Mouse (Mus musculus) left cerebral cortex, postnatal 14 days (tissue): ENCODE results near the gene Plod3. TPM values are rescaled to one million over a fixed set of nuclear protein-coding genes. Genes with fewer than 3 reads are reported as not detected.

ENCODE experiments used
- DNase-seq, 2 experiments: peaks; one replicate each; pipeline ENCODE4 v3.0.0; 2021 to 2022; ENCODE audit warnings: low spot score in 2 of 2, mixed read lengths in 1 of 2
- intact Hi-C: fragments of 180-260 bp; cut with DNase I; formaldehyde crosslinking; loops from one replicate; pipeline ENCODE4 v1.15.1; 2025
- total RNA-seq, 2 experiments: library from RNA; stranded (reverse); gene quantifications; 2 replicates each; pipeline ENCODE4 v1.2.3; 2021

The Plod3 gene
- total RNA-seq, 2 experiments from 2014 or later: 32.2 to 36.5 TPM

GRCm38 (mm10) chr5:137000612-137001011, 13.8 kb downstream of the Plod3 start:
- DNase-seq: no peak
- intact Hi-C loops: no loop called here

GRCm38 (mm10) chr5:137007276-137007675, 20.5 kb downstream of the Plod3 start:
- no peak for DNase-seq
- intact Hi-C loops: no loop called here

GRCm38 (mm10) chr5:137009988-137010387, 23.2 kb downstream of the Plod3 start:
- DNase-seq: peak in 1 of 2 experiments; percentile 67
- intact Hi-C loops: no loop called here

GRCm38 (mm10) chr5:137012401-137012950, 25.7 kb downstream of the Plod3 start:
- intact Hi-C loops: no loop called here
- DNase-seq: no peak

GRCm38 (mm10) chr5:137015913-137016312, 29.1 kb downstream of the Plod3 start:
- intact Hi-C loops: no loop called here
- no peak for DNase-seq

- intact Hi-C loops: loop anchor here (1.0 kb wide), 1 partner anchor 84 kb away; no protein-coding TSS in a partner anchor
- DNase-seq: no peak
Observed at GRCm38 (mm10) chr5:137024318-137024717, 37.5 kb downstream of the Plod3 start.

- intact Hi-C loops: no loop called here
- peak; percentile 77 to 84 for DNase-seq
Observed at GRCm38 (mm10) chr5:137025132-137025531, 38.3 kb downstream of the Plod3 start.

GRCm38 (mm10) chr5:137026092-137026491, 39.3 kb downstream of the Plod3 start, which contains the start of gene Vgf:
Gene Vgf, plus strand, starts transcription at chr5:137026392.
- DNase-seq: no peak
- intact Hi-C loops: no loop called here

GRCm38 (mm10) chr5:137028561-137029272, 41.9 kb downstream of the Plod3 start:
- intact Hi-C loops: no loop called here
- peak in 1 of 2 experiments; percentile 40 for DNase-seq

- DNase-seq: no peak
- intact Hi-C loops: no loop called here
Observed at GRCm38 (mm10) chr5:137029273-137029585, 42.4 kb downstream of the Plod3 start.

GRCm38 (mm10) chr5:137029643-137030415, 43.0 kb downstream of the Plod3 start:
- intact Hi-C loops: loop anchor here (5.0 kb wide), 1 partner anchor 257 kb away; the partner anchor contains the start of gene Ache
- peak; percentile 96 to 97 for DNase-seq

GRCm38 (mm10) chr5:137030416-137030810, 43.6 kb downstream of the Plod3 start:
- DNase-seq: peak; percentile 66 to 76
- intact Hi-C loops: loop anchor here (5.0 kb wide), 1 partner anchor 257 kb away; the partner anchor contains the start of gene Ache

- peak in 1 of 2 experiments; percentile 32 for DNase-seq
- intact Hi-C loops: loop anchor here (5.0 kb wide), 1 partner anchor 256 kb away; the partner anchor contains the start of gene Ache
Observed at GRCm38 (mm10) chr5:137031076-137032032, 44.5 kb downstream of the Plod3 start.

GRCm38 (mm10) chr5:137032033-137032421, 45.2 kb downstream of the Plod3 start:
- intact Hi-C loops: loop anchor here (5.0 kb wide), 1 partner anchor 255 kb away; the partner anchor contains the start of gene Ache
- DNase-seq: peak; percentile 31 to 63

GRCm38 (mm10) chr5:137032641-137033074, 45.8 kb downstream of the Plod3 start:
- intact Hi-C loops: loop anchor here (5.0 kb wide), 1 partner anchor 255 kb away; the partner anchor contains the start of gene Ache
- peak; percentile 78 to 88 for DNase-seq

- DNase-seq: no peak
- intact Hi-C loops: no loop called here
Observed at GRCm38 (mm10) chr5:137036211-137036610, 49.4 kb downstream of the Plod3 start.

- intact Hi-C loops: no loop called here
- no peak for DNase-seq
Observed at GRCm38 (mm10) chr5:137039453-137039852, 52.6 kb downstream of the Plod3 start.

- intact Hi-C loops: no loop called here
- DNase-seq: no peak
Observed at GRCm38 (mm10) chr5:137041442-137041841, 54.6 kb downstream of the Plod3 start.

- intact Hi-C loops: no loop called here
- DNase-seq: no peak
Observed at GRCm38 (mm10) chr5:137043997-137044396, 57.2 kb downstream of the Plod3 start.
